Mouse (Mus musculus) liver, postnatal 0 days (tissue): Measurements from ENCODE around the gene Rps10. TPM values are rescaled to one million over a fixed set of nuclear protein-coding genes. Genes with fewer than 3 reads are reported as not detected.

Experiments
- ATAC-seq: fragments of 200-750 bp; cut with Nextera tagmentation; 2 replicates; pipeline ENCODE4 v1.8.0; 2017; ENCODE audit warnings: mild to moderate bottlenecking, moderate library complexity
- DNase-seq: peaks from one replicate; pipeline ENCODE4 v3.0.0-alpha.2; 2016
- H3K27ac ChIP-seq: fragments of 300-500 bp; sonication (generic); 2 replicates; pipeline ENCODE4 v1.5.1; 2014; ENCODE audit warnings: antibody characterized with exemption, moderate library complexity, mild to moderate bottlenecking, low read depth
- H3K27me3 ChIP-seq: fragments of 300-500 bp; sonication (generic); 2 replicates; pipeline ENCODE4 v1.6.1; 2014; ENCODE audit warnings: low read length, control low read depth, mixed read lengths; ENCODE audit not compliant: insufficient read depth
- H3K36me3 ChIP-seq: fragments of 300-500 bp; sonication (generic); replicated peaks from 2 replicates; pipeline ENCODE4 v1.6.1; 2014; ENCODE audit warnings: mild to moderate bottlenecking, control low read depth, low read length, moderate library complexity, mixed read lengths; ENCODE audit not compliant: insufficient read depth
- H3K4me1 ChIP-seq: fragments of 300-500 bp; sonication (generic); 2 replicates; pipeline ENCODE4 v1.6.1; 2014; ENCODE audit warnings: antibody characterized with exemption, mild to moderate bottlenecking, control low read depth; ENCODE audit not compliant: insufficient read depth
- H3K4me2 ChIP-seq: fragments of 300-500 bp; sonication (generic); 2 replicates; pipeline ENCODE4 v1.6.1; 2014; ENCODE audit warnings: low read depth, mild to moderate bottlenecking, low read length, moderate library complexity, mixed read lengths
- H3K4me3 ChIP-seq: fragments of 300-500 bp; sonication (generic); 2 replicates; pipeline ENCODE4 v1.5.1; 2014; ENCODE audit warnings: low read depth, low read length
- H3K9ac ChIP-seq: fragments of 300-500 bp; sonication (generic); replicated peaks from 2 replicates; pipeline ENCODE4 v1.6.1; 2014; ENCODE audit warnings: mild to moderate bottlenecking, moderate library complexity
- H3K9me3 ChIP-seq: fragments of 300-500 bp; sonication (generic); 2 replicates; pipeline ENCODE4 v1.6.1; 2016; ENCODE audit warnings: mild to moderate bottlenecking, control low read depth, low read length, mixed read lengths
- CTCF ChIP-seq: sonication (generic); IDR thresholded peaks from 2 replicates; pipeline ENCODE4 v1.5.1; 2016; ENCODE audit warnings: antibody characterized with exemption, low read depth
- EP300 ChIP-seq: IDR thresholded peaks from 2 replicates; pipeline ENCODE4 v1.6.1; 2016; ENCODE audit warnings: antibody characterized with exemption, low read depth, mild to moderate bottlenecking
- WGBS: fragments of 180-500 bp; shearing (Covaris S2); extraction: QIAGEN DNeasy Blood & Tissue Kit; methylation state at CpG from one replicate; pipeline ENCODE4 v1.1.7; 2014; ENCODE audit not compliant: insufficient replicate concordance; 5-methylcytosine and 5-hydroxymethylcytosine counted together
- polyA plus RNA-seq: library from polyadenylated mRNA; unstranded; fragments of >200 nt; fragmentation: Nextera tagmentation; extraction: Ambion mirVana; gene quantifications from 2 replicates; pipeline ENCODE4 v1.2.1, GENCODE M21; 2015

Rps10 gene
- polyA plus RNA-seq, 1 experiment from 2014 or later = 523 TPM

- Histone ChIP-seq H3K4me2 (no peak overlapping the region), H3K9me3 (no peaks in the 10 kb centered on the region), H3K27ac (no peak overlapping the region), H3K36me3 (peaks cover 32% of the 10 kb centered on the region), H3K4me3 (no peak overlapping the region), H3K9ac (no peak overlapping the region), H3K4me1 (no peaks in the 10 kb centered on the region), H3K27me3 (no peaks in the 10 kb centered on the region)
- DNase-seq (no peak), ATAC-seq (no peak)
- TF ChIP-seq CTCF = no peak
- TF ChIP-seq EP300 = no peak
- WGBS = 82% methylated on average over 15 of the region's 15 CpGs
These were observed 40.7 kb downstream of the Rps10 start for GRCm38 (mm10) chr17:27595659-27596375.

GRCm38 (mm10) chr17:27592565-27592910 lies 43.9 kb downstream of the Rps10 start:
- Histone ChIP-seq H3K36me3 (peaks cover 32% of the 10 kb centered on the region), H3K27ac (no peak overlapping the region), H3K4me1 (peaks cover 9% of the 10 kb centered on the region), H3K4me3 (no peak overlapping the region), H3K4me2 (no peak overlapping the region), H3K9me3 (no peaks in the 10 kb centered on the region), H3K9ac (no peak overlapping the region), H3K27me3 (no peaks in the 10 kb centered on the region)
- DNase-seq (no peak), ATAC-seq (no peak)
- TF ChIP-seq CTCF (no peak), EP300 (no peak)
- WGBS = 77% methylated on average over 7 of the region's 7 CpGs

- H3K4me1 ChIP-seq = peaks cover 13% of the 10 kb centered on the region
- H3K4me3 ChIP-seq = no peak overlapping the region
- ATAC-seq (no peak), DNase-seq (no peak)
- no peaks in the 10 kb centered on the region for H3K27me3 ChIP-seq
- TF ChIP-seq CTCF = peak; percentile 67
- no peak for TF ChIP-seq EP300
- 78% methylated on average over 12 of the region's 12 CpGs for WGBS
- H3K9ac ChIP-seq = no peak overlapping the region
- H3K36me3 ChIP-seq = peaks cover 31% of the 10 kb centered on the region
- no peak overlapping the region for H3K27ac ChIP-seq
- no peaks in the 10 kb centered on the region for H3K9me3 ChIP-seq
- H3K4me2 ChIP-seq = peak overlapping the region; percentile 26
These were observed 44.5 kb downstream of the Rps10 start for GRCm38 (mm10) chr17:27591826-27592564.

GRCm38 (mm10) chr17:27588231-27588630 lies 48.2 kb downstream of the Rps10 start:
- Histone ChIP-seq H3K27me3 (no peaks in the 10 kb centered on the region), H3K9me3 (no peaks in the 10 kb centered on the region), H3K36me3 (peaks cover 4% of the 10 kb centered on the region), H3K4me2 (no peak overlapping the region), H3K4me1 (peaks cover 16% of the 10 kb centered on the region), H3K4me3 (no peak overlapping the region), H3K9ac (no peak overlapping the region), H3K27ac (peak overlapping the region; percentile 36)
- TF ChIP-seq EP300 (no peak), CTCF (no peak)
- DNase-seq (no peak), ATAC-seq (peak; percentile 17; the same call in 1 of the 2 replicates)
- WGBS = 20% methylated on average over 8 of the region's 8 CpGs

- DNase-seq (no peak), ATAC-seq (no peak)
- Histone ChIP-seq H3K27me3 (no peaks in the 10 kb centered on the region), H3K9ac (no peak overlapping the region), H3K4me1 (peaks cover 16% of the 10 kb centered on the region), H3K4me2 (no peak overlapping the region), H3K9me3 (no peaks in the 10 kb centered on the region), H3K4me3 (no peak overlapping the region), H3K36me3 (peaks cover 4% of the 10 kb centered on the region), H3K27ac (no peak overlapping the region)
- WGBS = 57% methylated on average over 12 of the region's 12 CpGs
- TF ChIP-seq EP300 = no peak
- no peak for TF ChIP-seq CTCF
These were observed 49.2 kb downstream of the Rps10 start for GRCm38 (mm10) chr17:27587252-27587651.

- ATAC-seq = no peak
These were observed 49.8 kb downstream of the Rps10 start for GRCm38 (mm10) chr17:27586661-27587060.

More at GRCm38 (mm10) chr17:27586661-27587060, 49.8 kb downstream of the Rps10 start:
- DNase-seq = no peak
- H3K9ac ChIP-seq = no peak overlapping the region
- no peaks in the 10 kb centered on the region for H3K9me3 ChIP-seq
- 55% methylated on average over 9 of the region's 9 CpGs for WGBS
- peaks cover 4% of the 10 kb centered on the region for H3K36me3 ChIP-seq
- peaks cover 16% of the 10 kb centered on the region for H3K4me1 ChIP-seq
- H3K27ac ChIP-seq = no peak overlapping the region
- H3K27me3 ChIP-seq = no peaks in the 10 kb centered on the region
- TF ChIP-seq EP300 = no peak
- TF ChIP-seq CTCF = no peak
- H3K4me2 ChIP-seq = no peak overlapping the region
- H3K4me3 ChIP-seq = no peak overlapping the region
